Mouse (Mus musculus) liver, embryonic 14.5 days (tissue): ENCODE results near the gene Saa1.

Experiments
- CTCF ChIP-seq: IDR thresholded peaks from 2 replicates; pipeline ENCODE4 v1.5.1; 2016; ENCODE audit warnings: antibody characterized with exemption, low read depth, control low read depth
- EP300 ChIP-seq: IDR thresholded peaks from 2 replicates; pipeline ENCODE4 v1.6.1; 2016; ENCODE audit warnings: antibody characterized with exemption, low read depth

DNA sequence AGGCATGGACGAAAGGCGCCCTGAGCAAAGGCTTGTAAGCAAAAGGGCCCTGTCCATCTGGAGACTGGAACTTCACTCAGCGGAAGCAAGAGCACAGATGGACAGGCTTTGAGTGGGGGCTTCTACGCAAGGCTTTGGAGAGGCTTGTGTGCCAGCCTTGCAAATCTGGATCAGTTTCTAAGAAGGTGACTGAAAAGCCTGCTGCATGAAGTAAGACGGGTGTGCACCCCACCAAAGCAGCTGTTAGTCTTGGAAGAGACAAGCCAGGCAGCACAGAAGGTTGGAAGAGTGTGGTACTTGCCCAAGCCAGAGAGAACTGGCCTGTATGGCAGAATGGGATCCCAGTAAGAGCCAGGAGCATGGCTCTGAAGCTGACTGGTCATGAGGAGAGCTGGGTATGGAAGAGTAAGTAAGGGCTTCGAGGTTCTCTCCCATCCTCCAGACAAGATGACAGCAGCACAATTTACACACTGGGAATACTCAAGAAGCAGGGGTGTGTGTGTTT is 42.2 kb downstream of the Saa1 start:
- TF ChIP-seq CTCF (no peak), EP300 (no peak)
